Mouse (Mus musculus) CH12.LX (cell line): Measurements from ENCODE around the gene Nomo1. TPM values are rescaled to one million over a fixed set of nuclear protein-coding genes. Genes with fewer than 3 reads are reported as not detected.

Source experiments
- DNase-seq: peaks from one replicate; pipeline ENCODE4 v3.0.0-alpha.2; 2013; ENCODE audit errors: extremely low read depth
- H3K27ac ChIP-seq: 2 replicates; pipeline ENCODE4 v1.5.1; 2012; ENCODE audit warnings: low read depth, mild to moderate bottlenecking, control low read depth, moderate library complexity; ENCODE audit not compliant: insufficient read depth
- H3K27me3 ChIP-seq: replicated peaks from 2 replicates; pipeline ENCODE3; 2012; ENCODE audit warnings: inconsistent platforms
- H3K36me3 ChIP-seq, 2 experiments: replicated peaks in 1 of 2; 2 replicates each; pipeline versions ENCODE3 to v1.6.1; 2012; ENCODE audit warnings: inconsistent platforms in 1 of 2, low read length in 1 of 2, mild to moderate bottlenecking in 1 of 2, mixed read lengths in 1 of 2, moderate library complexity in 1 of 2; ENCODE audit not compliant: control insufficient read depth in 1 of 2, insufficient read depth in 1 of 2
- H3K4me1 ChIP-seq, 2 experiments: 2 replicates each; pipeline ENCODE4 v1.6.1; 2012; ENCODE audit warnings: inconsistent platforms in 1 of 2, moderate library complexity in 1 of 2; ENCODE audit not compliant: insufficient read depth in 2 of 2, control insufficient read depth in 1 of 2
- H3K4me2 ChIP-seq: 2 replicates; pipeline ENCODE4 v1.6.1; 2012; ENCODE audit warnings: low read depth, mild to moderate bottlenecking, control low read depth; ENCODE audit not compliant: poor library complexity, insufficient read depth, severe bottlenecking
- H3K4me3 ChIP-seq, 3 experiments: fragments of 150-350 bp in 1 of 3; sonication (generic) in 1 of 3; replicated peaks in 1 of 3; 2 replicates each; pipeline versions ENCODE3 to v1.5.1; 2011 to 2012; ENCODE audit warnings: low read depth in 2 of 3, low read length in 2 of 3, mild to moderate bottlenecking in 2 of 3, moderate library complexity in 2 of 3, control low read depth in 1 of 3, improper control_type of control experiment in 1 of 3, inconsistent platforms in 1 of 3, mixed read lengths in 1 of 3; ENCODE audit not compliant: poor library complexity in 1 of 3
- H3K79me2 ChIP-seq: replicated peaks from 2 replicates; pipeline ENCODE4 v1.6.1; 2012; ENCODE audit warnings: mild to moderate bottlenecking, moderate library complexity; ENCODE audit not compliant: control insufficient read depth, poor library complexity, insufficient read depth, severe bottlenecking; ENCODE audit errors: extremely low read depth
- H3K9ac ChIP-seq: 2 replicates; pipeline ENCODE4 v1.6.1; 2012; ENCODE audit warnings: low read depth, mild to moderate bottlenecking, control low read depth, moderate library complexity; ENCODE audit not compliant: insufficient read depth
- H3K9me3 ChIP-seq: replicated peaks from 2 replicates; pipeline ENCODE3; 2012; ENCODE audit warnings: low read length, inconsistent platforms, mixed read lengths
- BHLHE40 ChIP-seq: IDR thresholded peaks from 2 replicates; pipeline ENCODE4 v1.6.1; 2011; ENCODE audit warnings: mild to moderate bottlenecking, low read depth, low read length, improper control_type of control experiment
- CHD1 ChIP-seq: IDR thresholded peaks from 2 replicates; pipeline ENCODE4 v1.6.1; 2012; ENCODE audit warnings: low read depth, low read length, improper control_type of control experiment, inconsistent platforms
- CTCF ChIP-seq, 2 experiments: IDR thresholded peaks in 1 of 2; conservative IDR thresholded peaks in 1 of 2; 2 replicates each; pipeline ENCODE4 v1.5.1; 2011 to 2012; ENCODE audit warnings: low read depth in 2 of 2, low read length in 2 of 2, improper control_type of control experiment in 1 of 2, inconsistent platforms in 1 of 2, mild to moderate bottlenecking in 1 of 2, moderate library complexity in 1 of 2
- E2F4 ChIP-seq: IDR thresholded peaks from 2 replicates; pipeline ENCODE4 v1.6.1; 2011; ENCODE audit warnings: low read depth, low read length, improper control_type of control experiment; ENCODE audit not compliant: insufficient replicate concordance
- HCFC1 ChIP-seq: IDR thresholded peaks from 2 replicates; pipeline ENCODE4 v1.6.1; 2012; ENCODE audit warnings: low read depth, mild to moderate bottlenecking, inconsistent platforms, low read length, improper control_type of control experiment
- JUN ChIP-seq: IDR thresholded peaks from 2 replicates; pipeline ENCODE4 v1.6.1; 2011; ENCODE audit warnings: low read depth, mild to moderate bottlenecking, low read length, improper control_type of control experiment, moderate library complexity; ENCODE audit not compliant: insufficient read depth
- JUND ChIP-seq: conservative IDR thresholded peaks from 2 replicates; pipeline ENCODE4 v1.6.1; 2011; ENCODE audit warnings: low read depth, low read length, improper control_type of control experiment
- MAX ChIP-seq: IDR thresholded peaks from 2 replicates; pipeline ENCODE4 v1.6.1; 2011; ENCODE audit warnings: low read length, improper control_type of control experiment
- MAZ ChIP-seq: IDR thresholded peaks from 2 replicates; pipeline ENCODE4 v1.6.1; 2012; ENCODE audit warnings: low read depth, mild to moderate bottlenecking, inconsistent platforms, low read length, improper control_type of control experiment, moderate library complexity
- MEF2A ChIP-seq: IDR thresholded peaks from 2 replicates; pipeline ENCODE4 v1.6.1; 2014; ENCODE audit warnings: low read depth, mild to moderate bottlenecking, inconsistent platforms, low read length, improper control_type of control experiment, borderline replicate concordance
- MXI1 ChIP-seq: IDR thresholded peaks from 2 replicates; pipeline ENCODE4 v1.6.1; 2011; ENCODE audit warnings: mild to moderate bottlenecking, low read depth, low read length, improper control_type of control experiment
- MYC ChIP-seq: IDR thresholded peaks from 2 replicates; pipeline ENCODE4 v1.6.1; 2011; ENCODE audit warnings: low read depth, mild to moderate bottlenecking, improper control_type of control experiment, low read length
- POLR2AphosphoS2 ChIP-seq: IDR thresholded peaks from 2 replicates; pipeline ENCODE4 v1.6.1; 2011; ENCODE audit warnings: low read depth, low read length, improper control_type of control experiment
- RCOR1 ChIP-seq: conservative IDR thresholded peaks from 2 replicates; pipeline ENCODE4 v1.6.1; 2012; ENCODE audit warnings: low read depth, mild to moderate bottlenecking, inconsistent platforms, low read length, improper control_type of control experiment
- SMC3 ChIP-seq: IDR thresholded peaks from 2 replicates; pipeline ENCODE4 v1.6.1; 2011; ENCODE audit warnings: low read depth, low read length, improper control_type of control experiment
- TCF12 ChIP-seq: IDR thresholded peaks from 2 replicates; pipeline ENCODE4 v1.6.1; 2014; ENCODE audit warnings: low read depth, mild to moderate bottlenecking, inconsistent platforms, low read length, improper control_type of control experiment
- USF1 ChIP-seq: IDR thresholded peaks from 2 replicates; pipeline ENCODE4 v1.6.1; 2014; ENCODE audit warnings: low read depth, mild to moderate bottlenecking, inconsistent platforms, low read length, improper control_type of control experiment
- dilution Hi-C: fragments of 300-500 bp; cut with MboI; formaldehyde crosslinking; loops from 2 replicates; pipeline ENCODE4 v1.14.3; 2020; ENCODE audit warnings: low sequenced_read_pairs; ENCODE audit not compliant: extremely low pct_unique_long_range_greater_than_20kb, extremely low pct_ligation_motif_present
- in situ Hi-C: fragments of 300-500 bp; cut with MboI; formaldehyde crosslinking; loops from 3 replicates; pipeline ENCODE4 v1.14.3; 2019; ENCODE audit warnings: low sequenced_read_pairs, low pct_ligation_motif_present, low pct_unique_long_range_greater_than_20kb, mixed read lengths
- polyA plus RNA-seq: library from polyadenylated mRNA; unstranded; fragments of >175 nt; gene quantifications from 2 replicates; pipeline ENCODE4 v1.2.1, GENCODE M21; 2012; ENCODE audit warnings: low read depth; ENCODE audit not compliant: insufficient read length
- total RNA-seq, 2 experiments: library from RNA; depleted of rRNA; stranded (reverse); fragments of 300-350 nt in 1 of 2; fragments of >200 nt in 1 of 2; gene quantifications; 2 replicates each; pipeline ENCODE4 v1.2.3; 2012 to 2014

Gene Nomo1
- total and polyA plus RNA-seq, 3 experiments: 41.9 to 103 (median 89.6) TPM

- H3K27ac ChIP-seq: no peak overlapping the region
- H3K4me3 ChIP-seq: no peak overlapping the region
- peaks cover 76 to 93% of the 10 kb centered on the region in 2 experiments for H3K36me3 ChIP-seq
- H3K4me2 ChIP-seq: no peak overlapping the region
- DNase-seq: no peak
- dilution Hi-C loops: no loop called here
- H3K9ac ChIP-seq: no peak overlapping the region
- no peaks in the 10 kb centered on the region for H3K4me1 ChIP-seq
- H3K79me2 ChIP-seq: no peaks in the 10 kb centered on the region
- TF ChIP-seq CHD1 (no peak), BHLHE40 (no peak), JUN (no peak), HCFC1 (no peak), SMC3 (no peak), USF1 (no peak), CTCF (conservative IDR thresholded peaks at IDR 0.05 in 1 of 2, IDR thresholded peaks at IDR 0.05 in 1 of 2; ENCODE audit: low read depth in 2 of 2, low read length in 2 of 2) (no peak)
- H3K27me3 ChIP-seq: no peaks in the 10 kb centered on the region
- no peaks in the 10 kb centered on the region for H3K9me3 ChIP-seq
- in situ Hi-C loops: no loop called here
These were observed 29.8 kb downstream of the Nomo1 start for GRCm38 (mm10) chr7:46063296-46063695.

- Histone ChIP-seq H3K79me2 (no peaks in the 10 kb centered on the region), H3K27me3 (no peaks in the 10 kb centered on the region), H3K4me2 (no peak overlapping the region), H3K27ac (no peak overlapping the region), H3K9me3 (peaks cover 18% of the 10 kb centered on the region), H3K9ac (no peak overlapping the region)
- in situ Hi-C loops: no loop called here
- TF ChIP-seq RCOR1: no peak
- no peak for TF ChIP-seq MAZ
- TF ChIP-seq MXI1: no peak
- TF ChIP-seq E2F4: no peak
- no peak for TF ChIP-seq SMC3
- TF ChIP-seq BHLHE40: no peak
- TF ChIP-seq MAX: no peak
- no peak for TF ChIP-seq TCF12
- no peak for TF ChIP-seq MEF2A
- no peak for TF ChIP-seq POLR2AphosphoS2
- no peak for TF ChIP-seq CHD1
- no peak for TF ChIP-seq JUND
- no peak for TF ChIP-seq MYC
- TF ChIP-seq, all 38 proteins: peak for 0
- dilution Hi-C loops: no loop called here
- H3K4me1 ChIP-seq: no peaks in the 10 kb centered on the region
- peaks cover 76 to 92% of the 10 kb centered on the region in 2 experiments for H3K36me3 ChIP-seq
- no peak for DNase-seq
- H3K4me3 ChIP-seq: no peak overlapping the region
These were observed 35.3 kb downstream of the Nomo1 start for GRCm38 (mm10) chr7:46068831-46069230.
